Mouse (Mus musculus): ENCODE results near the gene Cracr2b.

DNA sequence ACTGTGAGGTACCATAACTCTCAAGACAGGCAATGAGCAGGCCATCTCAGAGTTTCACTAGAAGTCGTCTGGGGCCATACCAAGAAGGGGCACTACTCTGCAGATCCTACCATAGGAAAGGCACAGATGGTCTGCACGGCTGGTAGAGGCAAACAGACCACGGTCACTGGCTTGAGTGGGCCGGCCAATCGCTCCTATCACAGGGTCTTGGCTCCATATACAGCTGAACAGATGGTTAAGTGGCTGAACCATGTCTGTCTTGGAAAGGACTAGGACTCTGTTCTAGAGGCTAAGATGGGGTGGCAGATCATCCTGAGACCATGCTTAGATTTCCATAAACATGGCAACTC lies 41.6 kb downstream of the Cracr2b start:
- TF ChIP-seq GABPA (IDR thresholded peaks at IDR 0.05; ENCODE audit: low read depth, low read length): no peak
- no peak for TF ChIP-seq POLR2A (IDR thresholded peaks at IDR 0.05; ENCODE audit: control insufficient read depth in 1 of 2, insufficient read depth in 1 of 2, low read depth in 1 of 2, low read length in 2 of 2, poor library complexity in 1 of 2)
- TF ChIP-seq POLR2AphosphoS2 (IDR thresholded peaks at IDR 0.05; ENCODE audit: low read length): no peak
- no peak for TF ChIP-seq E2F4 (IDR thresholded peaks at IDR 0.05; ENCODE audit: borderline replicate concordance, low read depth, low read length)
- no peak for TF ChIP-seq MAX (IDR thresholded peaks at IDR 0.05; ENCODE audit: low read length)
- no peak for TF ChIP-seq CTCF (IDR thresholded peaks at IDR 0.05 in 2 of 3, conservative IDR thresholded peaks at IDR 0.05 in 1 of 3; ENCODE audit: control insufficient read depth in 1 of 3, insufficient read depth in 1 of 3, low read depth in 2 of 3, low read length in 3 of 3, poor library complexity in 1 of 3, severe bottlenecking in 1 of 3)
- TF ChIP-seq MAFK (IDR thresholded peaks at IDR 0.05; ENCODE audit: borderline replicate concordance, low read depth, low read length): no peak
- TF ChIP-seq UBTF (IDR thresholded peaks at IDR 0.05; ENCODE audit: borderline replicate concordance, insufficient read depth, low read depth, low read length): no peak
- TF ChIP-seq POLR2AphosphoS5 (IDR thresholded peaks at IDR 0.05; ENCODE audit: borderline replicate concordance, low read depth, low read length): no peak
- TF ChIP-seq HCFC1 (IDR thresholded peaks at IDR 0.05; ENCODE audit: low read depth, low read length): no peak
- TF ChIP-seq ELF1 (IDR thresholded peaks at IDR 0.05; ENCODE audit: low read depth, low read length): no peak
